Mouse (Mus musculus): ENCODE data around the gene Slirp. TPM values are rescaled to one million over a fixed set of nuclear protein-coding genes. Genes with fewer than 3 reads are reported as not detected.
A peak's percentile ranks its signal among the peaks of the same experiment; 100 is the strongest.

The Slirp gene
- total and polyA plus RNA-seq, 2 experiments, result 15.6 to 29.7 TPM

DNA sequence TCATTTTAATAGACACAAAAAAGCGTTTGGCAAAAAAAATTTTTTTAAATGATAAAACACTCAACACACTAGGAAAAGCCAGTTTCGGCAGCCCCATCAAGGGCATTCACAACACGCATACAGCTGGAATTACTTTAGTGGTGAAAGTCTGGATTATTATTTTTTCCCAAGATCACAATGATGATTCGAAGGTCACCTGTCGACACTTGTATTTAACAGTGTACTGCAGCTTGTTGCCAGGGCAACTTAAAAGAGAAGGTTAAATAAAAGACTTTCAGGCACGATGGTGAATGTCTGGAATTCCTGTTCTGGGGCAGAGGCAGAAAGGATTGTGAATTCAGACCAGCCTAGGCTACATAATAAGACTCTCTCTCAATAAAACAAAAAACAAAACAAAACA, 41.8 kb upstream of the Slirp start:
- TF ChIP-seq POLR2A (IDR thresholded peaks at IDR 0.05; ENCODE audit: extremely low read depth, insufficient read depth, low read length), result no peak
- no peak for TF ChIP-seq CTCF (IDR thresholded peaks at IDR 0.05; ENCODE audit: low read depth, low read length)
- DNase-seq (ENCODE audit: extremely low read depth, low read depth, low spot score), result no peak
- no peak overlapping the region for H3K9ac ChIP-seq (ENCODE audit: low read depth, low read length)
- H3K4me3 ChIP-seq (ENCODE audit: insufficient read depth, low read depth, low read length), result no peak overlapping the region
- H3K36me3 ChIP-seq (ENCODE audit: control insufficient read depth, insufficient read depth, low read length), result no peaks in the 10 kb centered on the region
- H3K79me2 ChIP-seq (ENCODE audit: control insufficient read depth, insufficient read depth, low read length), result no peaks in the 10 kb centered on the region
- H3K27me3 ChIP-seq (ENCODE audit: control insufficient read depth, insufficient read depth, low read length), result no peaks in the 10 kb centered on the region
- 74% methylated on average over 6 of the region's 6 CpGs for WGBS
- peaks cover 8% of the 10 kb centered on the region for H3K4me1 ChIP-seq (ENCODE audit: control insufficient read depth, insufficient read depth, low read length)
- no peak overlapping the region for H3K27ac ChIP-seq (replicated peaks; ENCODE audit: insufficient read depth, low read depth, low read length)

- Histone ChIP-seq H3K4me1 (ENCODE audit: control insufficient read depth, insufficient read depth, low read length) (0 out of 2 replicates have a peak, but pooled peaks cover 7% of the 10 kb centered on the region), H3K79me2 (ENCODE audit: control insufficient read depth, insufficient read depth, low read length) (no peaks in the 10 kb centered on the region), H3K27me3 (ENCODE audit: control insufficient read depth, insufficient read depth, low read length) (no peaks in the 10 kb centered on the region), H3K36me3 (ENCODE audit: control insufficient read depth, insufficient read depth, low read length) (no peaks in the 10 kb centered on the region), H3K27ac (replicated peaks; ENCODE audit: insufficient read depth, low read depth, low read length) (no peak overlapping the region), H3K9ac (ENCODE audit: low read depth, low read length) (no peak overlapping the region), H3K4me3 (ENCODE audit: insufficient read depth, low read depth, low read length) (no peak overlapping the region)
- no peak for TF ChIP-seq CTCF (IDR thresholded peaks at IDR 0.05; ENCODE audit: low read depth, low read length)
- TF ChIP-seq POLR2A (IDR thresholded peaks at IDR 0.05; ENCODE audit: extremely low read depth, insufficient read depth, low read length), result no peak
- DNase-seq (ENCODE audit: extremely low read depth, low read depth, low spot score), result no peak
- WGBS, result 88% methylated on average over 4 of the region's 4 CpGs
Observed at GRCm38 (mm10) chr12:87405165-87405564, 38.5 kb upstream of the Slirp start.

- H3K79me2 ChIP-seq (ENCODE audit: control insufficient read depth, insufficient read depth, low read length), result no peaks in the 10 kb centered on the region
- TF ChIP-seq CTCF (IDR thresholded peaks at IDR 0.05; ENCODE audit: low read depth, low read length), result no peak
- H3K27me3 ChIP-seq (ENCODE audit: control insufficient read depth, insufficient read depth, low read length), result no peaks in the 10 kb centered on the region
- WGBS, result 76% methylated on average over 3 of the region's 3 CpGs
- no peak overlapping the region for H3K27ac ChIP-seq (replicated peaks; ENCODE audit: insufficient read depth, low read depth, low read length)
- DNase-seq (ENCODE audit: extremely low read depth, low read depth, low spot score), result no peak
- H3K9ac ChIP-seq (ENCODE audit: low read depth, low read length), result no peak overlapping the region
- no peaks in the 10 kb centered on the region for H3K36me3 ChIP-seq (ENCODE audit: control insufficient read depth, insufficient read depth, low read length)
- H3K4me1 ChIP-seq (ENCODE audit: control insufficient read depth, insufficient read depth, low read length), result 0 out of 2 replicates have a peak, but pooled peaks cover 7% of the 10 kb centered on the region
- H3K4me3 ChIP-seq (ENCODE audit: insufficient read depth, low read depth, low read length), result no peak overlapping the region
Observed at GRCm38 (mm10) chr12:87405721-87406120, 38.0 kb upstream of the Slirp start.

- no peaks in the 10 kb centered on the region for H3K79me2 ChIP-seq (ENCODE audit: control insufficient read depth, insufficient read depth, low read length)
- H3K9ac ChIP-seq (ENCODE audit: low read depth, low read length), result no peak overlapping the region
- H3K4me3 ChIP-seq (ENCODE audit: insufficient read depth, low read depth, low read length), result no peak overlapping the region; the same call in 1 of the 2 replicates
- TF ChIP-seq CTCF (IDR thresholded peaks at IDR 0.05; ENCODE audit: low read depth, low read length) (no peak), POLR2A (IDR thresholded peaks at IDR 0.05; ENCODE audit: extremely low read depth, insufficient read depth, low read length) (no peak)
- DNase-seq (ENCODE audit: extremely low read depth, low read depth, low spot score), result peak; percentile 81
- peak overlapping the region; percentile 39 for H3K27ac ChIP-seq (replicated peaks; ENCODE audit: insufficient read depth, low read depth, low read length)
- no peaks in the 10 kb centered on the region for H3K36me3 ChIP-seq (ENCODE audit: control insufficient read depth, insufficient read depth, low read length)
- no peaks in the 10 kb centered on the region for H3K27me3 ChIP-seq (ENCODE audit: control insufficient read depth, insufficient read depth, low read length)
- 47% methylated on average over 21 of the region's 21 CpGs for WGBS
- H3K4me1 ChIP-seq (ENCODE audit: control insufficient read depth, insufficient read depth, low read length), result 0 out of 2 replicates have a peak, but pooled peaks cover 7% of the 10 kb centered on the region
Observed at GRCm38 (mm10) chr12:87407869-87408605, 35.7 kb upstream of the Slirp start.

DNA sequence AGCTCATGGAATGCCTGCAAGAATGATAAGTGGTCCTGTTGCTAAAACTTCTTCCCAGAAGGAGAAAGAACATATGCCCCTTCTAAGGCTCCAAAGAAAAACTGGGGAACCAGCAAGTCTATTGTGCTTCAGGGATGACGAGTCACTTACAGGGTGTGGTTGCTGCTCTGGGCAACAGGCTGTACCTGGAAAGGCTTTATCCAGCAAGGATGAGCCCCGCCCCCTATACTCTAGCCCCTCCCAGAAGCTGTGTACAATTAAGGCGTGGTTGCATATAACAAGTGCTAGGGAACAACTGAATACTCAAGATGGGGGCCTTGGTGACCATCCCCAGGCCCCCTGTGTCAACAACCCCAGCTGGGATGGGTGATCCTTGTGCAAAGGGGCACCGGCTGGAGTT, 34.6 kb upstream of the Slirp start:
- no peak overlapping the region for H3K9ac ChIP-seq (ENCODE audit: low read depth, low read length)
- H3K27ac ChIP-seq (replicated peaks; ENCODE audit: insufficient read depth, low read depth, low read length), result 0 out of 2 replicates have a peak overlapping the region, but pooled peaks have one; percentile 14

DNA sequence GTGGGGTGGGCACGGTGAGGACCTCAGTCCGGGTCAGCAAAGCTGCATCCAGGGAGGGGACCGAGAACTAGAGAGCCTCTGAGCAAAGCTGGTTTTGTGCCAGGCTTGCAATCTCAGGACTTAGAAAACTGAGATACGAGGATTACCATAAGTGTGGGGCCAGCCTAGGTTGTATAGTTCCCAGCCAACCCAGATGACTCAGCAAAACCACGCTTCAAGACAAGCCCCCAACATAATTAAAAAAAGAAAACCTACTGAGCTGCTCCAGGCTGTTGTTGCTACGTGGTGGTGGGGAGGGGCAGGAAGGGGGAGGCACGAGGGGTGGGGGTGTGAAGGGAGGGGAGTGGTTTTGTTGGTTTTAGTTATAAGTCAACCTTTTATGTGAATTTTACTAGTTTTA, 32.7 kb upstream of the Slirp start:
- Histone ChIP-seq H3K27me3 (ENCODE audit: control insufficient read depth, insufficient read depth, low read length) (no peaks in the 10 kb centered on the region), H3K27ac (replicated peaks; ENCODE audit: insufficient read depth, low read depth, low read length) (no peak overlapping the region), H3K4me3 (ENCODE audit: insufficient read depth, low read depth, low read length) (no peak overlapping the region), H3K79me2 (ENCODE audit: control insufficient read depth, insufficient read depth, low read length) (no peaks in the 10 kb centered on the region), H3K36me3 (ENCODE audit: control insufficient read depth, insufficient read depth, low read length) (no peaks in the 10 kb centered on the region), H3K4me1 (ENCODE audit: control insufficient read depth, insufficient read depth, low read length) (0 out of 2 replicates have a peak, but pooled peaks cover 7% of the 10 kb centered on the region), H3K9ac (ENCODE audit: low read depth, low read length) (no peak overlapping the region)
- WGBS, result 64% methylated on average over 7 of the region's 7 CpGs
- DNase-seq (ENCODE audit: extremely low read depth, low read depth, low spot score), result no peak
- TF ChIP-seq POLR2A (IDR thresholded peaks at IDR 0.05; ENCODE audit: extremely low read depth, insufficient read depth, low read length), result no peak
- no peak for TF ChIP-seq CTCF (IDR thresholded peaks at IDR 0.05; ENCODE audit: low read depth, low read length)

More for the DNA sequence above, 34.6 kb upstream of the Slirp start:
- 89% methylated on average over 4 of the region's 4 CpGs for WGBS
- TF ChIP-seq POLR2A (IDR thresholded peaks at IDR 0.05; ENCODE audit: extremely low read depth, insufficient read depth, low read length) (no peak), CTCF (IDR thresholded peaks at IDR 0.05; ENCODE audit: low read depth, low read length) (no peak)
- no peak for DNase-seq (ENCODE audit: extremely low read depth, low read depth, low spot score)
- H3K27me3 ChIP-seq (ENCODE audit: control insufficient read depth, insufficient read depth, low read length), result no peaks in the 10 kb centered on the region
- H3K36me3 ChIP-seq (ENCODE audit: control insufficient read depth, insufficient read depth, low read length), result no peaks in the 10 kb centered on the region
- no peak overlapping the region for H3K4me3 ChIP-seq (ENCODE audit: insufficient read depth, low read depth, low read length)
- 0 out of 2 replicates have a peak, but pooled peaks cover 7% of the 10 kb centered on the region for H3K4me1 ChIP-seq (ENCODE audit: control insufficient read depth, insufficient read depth, low read length)
- H3K79me2 ChIP-seq (ENCODE audit: control insufficient read depth, insufficient read depth, low read length), result no peaks in the 10 kb centered on the region

All from liver, adult 2 months (tissue).